Mouse (Mus musculus) urinary bladder, postnatal 4 days (tissue): ENCODE data around the gene Foxn3.

ENCODE experiments used
- DNase-seq, 2 experiments: peaks; one replicate each; pipeline ENCODE4 v3.0.0; 2021 to 2022; ENCODE audit warnings: low spot score in 2 of 2

Foxn3 gene

DNA sequence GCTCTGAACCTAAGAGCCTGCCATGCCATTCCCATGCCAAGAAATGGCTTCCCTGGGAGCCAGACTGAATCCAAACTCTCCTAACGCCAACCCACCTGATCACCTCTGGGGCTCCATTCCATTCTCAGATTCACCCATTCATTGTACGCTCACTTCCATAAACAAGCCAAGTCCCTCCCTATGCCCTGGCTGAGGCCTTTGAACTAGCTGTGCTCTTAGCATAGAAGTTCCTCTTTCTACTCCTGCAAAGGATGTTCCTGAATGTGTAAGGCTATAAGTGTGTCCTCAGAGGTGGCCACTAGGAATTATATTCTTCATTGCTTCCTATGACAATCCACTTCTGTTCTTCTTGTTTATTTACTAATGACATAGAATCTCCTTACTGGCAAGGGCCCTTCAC lies 40.5 kb downstream of the Foxn3 start:
- no peak for DNase-seq

DNA sequence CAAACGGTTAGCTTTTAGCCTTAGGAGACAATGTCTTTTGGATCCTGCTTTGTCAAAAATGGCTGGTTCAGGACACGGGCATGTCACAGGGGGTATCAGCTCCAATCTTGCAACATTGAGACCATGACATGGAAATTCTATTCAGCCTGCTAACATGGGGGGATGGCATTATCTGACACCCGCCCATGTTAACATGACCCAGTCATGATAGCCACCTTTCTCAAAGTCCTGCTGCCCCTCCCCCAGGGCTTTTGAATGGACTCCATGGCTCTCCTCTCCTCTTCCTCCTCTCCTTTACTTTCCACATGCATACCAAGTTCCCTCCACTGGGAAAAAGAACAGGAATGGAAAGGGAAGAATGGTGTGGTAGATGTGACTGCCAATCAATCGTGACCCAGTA lies 43.5 kb downstream of the Foxn3 start:
- no peak for DNase-seq

DNA sequence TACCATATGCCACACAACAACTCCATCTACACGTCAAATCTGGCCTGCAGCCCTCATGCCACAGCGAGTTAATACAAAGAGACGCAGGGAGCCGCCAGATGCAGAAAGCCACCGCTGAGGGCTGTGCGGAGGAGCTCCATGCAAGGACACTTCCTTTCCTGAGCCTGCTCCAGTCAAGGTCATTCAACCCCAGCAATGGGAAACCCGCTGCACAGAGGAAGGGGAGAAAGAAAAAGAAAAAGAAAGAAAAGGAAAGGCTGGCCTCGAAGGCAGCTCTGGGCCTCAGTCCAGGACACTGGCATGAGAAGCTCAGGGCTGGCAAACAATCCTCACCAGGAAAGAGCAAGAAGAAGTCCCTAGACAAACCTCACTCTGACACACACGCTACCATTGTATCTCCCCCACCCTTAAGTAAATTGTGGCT lies 44.2 kb downstream of the Foxn3 start:
- peak in 1 of 2 experiments; percentile 26 for DNase-seq

DNA sequence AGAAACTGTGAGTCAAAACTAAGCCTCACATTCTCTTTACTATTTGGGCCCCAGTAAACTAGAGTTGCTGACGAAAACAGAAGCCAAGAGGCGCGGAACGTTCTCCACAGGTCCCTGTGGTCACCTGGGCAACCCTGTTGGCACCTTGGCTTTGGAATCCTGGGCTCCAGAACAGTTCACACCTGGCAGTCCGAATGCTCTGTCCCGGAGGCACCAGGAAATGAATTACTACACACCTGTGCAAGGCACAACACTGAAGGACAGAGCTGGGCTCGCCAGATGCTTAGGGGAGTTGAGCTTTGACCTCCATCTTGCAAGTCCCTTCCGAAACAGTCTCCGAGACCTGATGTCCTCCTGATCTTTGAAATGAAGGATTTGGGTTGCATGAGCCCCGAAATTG lies 44.7 kb downstream of the Foxn3 start:
- DNase-seq, result no peak

DNA sequence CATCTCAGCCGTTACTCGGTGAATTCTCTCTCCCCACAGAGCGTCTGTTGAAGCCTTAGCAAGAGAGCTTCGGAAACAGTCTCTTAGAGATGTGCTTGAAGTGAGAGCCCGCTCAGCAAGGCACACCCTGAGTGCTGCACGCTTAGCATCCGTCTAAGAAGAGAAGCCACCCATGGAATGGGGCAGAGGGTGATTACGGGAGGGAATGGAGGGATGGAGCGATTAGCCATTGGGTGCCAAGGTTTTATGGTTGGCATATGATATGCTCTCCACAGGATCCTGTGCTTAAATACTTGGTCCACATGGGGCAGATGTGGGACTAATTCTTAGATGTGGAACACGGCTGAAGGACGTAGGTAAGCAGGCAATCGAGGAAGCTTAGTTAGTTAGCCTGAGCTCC lies 45.3 kb downstream of the Foxn3 start:
- DNase-seq, result no peak

DNA sequence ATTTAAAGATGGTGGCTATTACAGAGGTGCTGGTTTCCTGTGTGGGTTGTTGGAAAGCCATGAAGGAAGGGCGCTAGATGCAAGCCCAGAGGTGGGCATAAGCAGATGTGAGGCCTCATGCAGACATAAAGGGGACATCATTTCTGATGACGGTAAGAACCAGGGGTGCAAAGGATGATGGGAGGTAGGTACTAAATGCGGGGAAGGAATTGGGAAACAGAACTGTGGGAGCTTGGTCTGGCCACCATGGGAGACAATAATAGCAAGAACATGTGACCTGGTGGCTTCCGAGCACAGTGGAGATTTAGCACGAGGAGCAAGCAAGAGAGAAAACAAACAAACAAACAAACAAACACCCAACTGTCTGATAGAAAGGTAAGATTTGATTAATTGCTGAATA lies 46.1 kb downstream of the Foxn3 start:
- DNase-seq, result no peak

DNA sequence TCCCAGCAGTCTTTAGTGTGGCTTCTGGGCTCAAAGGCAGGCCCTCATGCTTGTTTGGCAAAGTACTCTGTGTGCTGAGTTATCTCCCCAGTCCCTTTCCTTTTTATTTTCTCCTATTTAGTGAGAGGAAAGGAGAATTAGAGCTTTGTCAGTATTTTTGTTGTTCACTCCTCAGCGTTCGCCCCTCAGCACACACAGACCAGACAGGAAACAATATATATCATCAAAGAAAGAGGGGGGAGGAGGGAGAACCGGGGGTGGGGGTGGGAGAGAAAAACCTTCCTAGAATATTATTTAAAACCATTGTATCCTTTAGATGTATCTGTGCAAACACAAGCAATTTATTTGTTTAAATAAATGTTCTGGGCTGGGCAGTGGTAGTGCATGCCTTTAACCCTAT lies 47.9 kb downstream of the Foxn3 start:
- no peak for DNase-seq

DNA sequence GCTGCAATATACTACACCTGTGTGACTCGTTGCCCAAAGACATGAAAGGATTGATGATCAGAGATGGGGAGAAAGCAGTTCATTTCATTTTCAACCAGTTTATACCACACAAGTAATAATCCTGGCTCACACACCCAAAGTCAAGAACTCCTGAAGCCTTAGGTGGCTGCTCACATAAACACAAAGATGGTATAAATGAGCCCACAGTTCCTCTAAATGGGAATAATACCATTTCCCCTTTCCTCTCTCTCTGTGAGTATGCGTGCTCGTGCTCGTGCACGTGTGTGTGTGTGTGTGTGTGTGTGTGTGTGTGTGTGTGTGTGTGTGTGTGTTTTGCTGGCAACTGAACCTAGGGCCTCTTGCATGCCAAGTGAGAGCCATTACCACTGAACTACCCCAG lies 51.7 kb downstream of the Foxn3 start:
- DNase-seq, result no peak

DNA sequence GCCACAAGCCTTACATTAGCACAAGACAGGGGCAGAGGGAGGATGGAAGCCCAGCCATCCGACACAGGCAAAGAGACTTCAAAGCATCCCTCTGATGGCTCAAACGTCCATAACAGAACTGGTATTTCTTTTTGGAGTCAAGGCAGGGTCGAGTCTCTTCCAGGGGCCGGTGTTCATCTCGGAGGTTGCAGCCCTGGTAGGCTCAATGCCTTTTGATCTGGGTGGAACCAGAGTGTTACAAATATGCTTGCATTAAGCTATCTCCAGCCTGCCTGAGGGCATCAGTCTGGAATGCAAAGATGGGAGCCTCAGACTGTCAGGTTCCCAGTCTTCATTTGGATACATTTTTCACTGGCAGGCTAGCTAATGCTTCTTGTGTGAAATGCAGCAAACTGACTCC lies 52.6 kb downstream of the Foxn3 start:
- DNase-seq, result no peak

GRCm38 (mm10) chr12:99502225-99502624 lies 61.2 kb downstream of the Foxn3 start:
- DNase-seq, result no peak

DNA sequence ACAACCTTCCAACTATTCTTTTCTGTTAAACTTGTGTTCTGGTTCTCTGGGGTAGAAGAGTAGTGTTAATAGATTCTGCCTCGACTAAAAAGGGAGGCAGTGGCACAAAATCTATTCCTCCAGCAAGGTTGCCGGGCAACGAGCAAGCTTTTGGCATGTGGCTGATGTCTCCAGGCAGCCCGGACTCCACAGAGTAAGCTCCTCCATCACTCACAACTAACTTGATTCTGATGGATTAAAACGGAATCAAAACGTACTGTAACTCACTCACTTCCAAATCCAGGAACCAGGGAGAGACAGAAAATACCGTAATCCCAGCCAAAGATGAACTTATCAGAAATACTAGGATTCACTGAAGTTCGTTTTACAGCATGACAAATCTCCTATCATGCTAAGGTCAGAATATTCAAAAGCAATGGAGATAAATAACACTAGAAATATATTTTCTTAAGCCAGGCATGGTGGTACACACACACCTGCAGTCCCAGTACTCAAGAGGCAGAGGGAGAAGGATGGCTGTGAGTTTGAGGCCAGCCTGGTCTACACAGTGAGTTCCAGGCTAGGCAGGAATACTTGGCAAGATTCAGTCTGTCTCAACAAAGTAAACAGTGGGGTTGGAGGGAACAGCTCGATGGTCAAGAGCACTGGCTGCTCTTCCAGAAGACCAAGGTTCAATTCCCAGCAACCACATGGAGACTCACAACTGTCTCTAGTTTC lies 64.2 kb downstream of the Foxn3 start:
- no peak for DNase-seq

GRCm38 (mm10) chr12:99498189-99498977 lies 65.0 kb downstream of the Foxn3 start:
- no peak for DNase-seq

- DNase-seq, result no peak
Observed at GRCm38 (mm10) chr12:99496945-99497344, 66.4 kb downstream of the Foxn3 start.

- no peak for DNase-seq
Observed at GRCm38 (mm10) chr12:99490216-99490615, 73.2 kb downstream of the Foxn3 start.

GRCm38 (mm10) chr12:99489001-99489592 lies 74.3 kb downstream of the Foxn3 start:
- no peak for DNase-seq

- DNase-seq, result no peak
Observed at GRCm38 (mm10) chr12:99480372-99480771, 83.0 kb downstream of the Foxn3 start.

GRCm38 (mm10) chr12:99474176-99474575 lies 89.2 kb downstream of the Foxn3 start:
- no peak for DNase-seq

DNA sequence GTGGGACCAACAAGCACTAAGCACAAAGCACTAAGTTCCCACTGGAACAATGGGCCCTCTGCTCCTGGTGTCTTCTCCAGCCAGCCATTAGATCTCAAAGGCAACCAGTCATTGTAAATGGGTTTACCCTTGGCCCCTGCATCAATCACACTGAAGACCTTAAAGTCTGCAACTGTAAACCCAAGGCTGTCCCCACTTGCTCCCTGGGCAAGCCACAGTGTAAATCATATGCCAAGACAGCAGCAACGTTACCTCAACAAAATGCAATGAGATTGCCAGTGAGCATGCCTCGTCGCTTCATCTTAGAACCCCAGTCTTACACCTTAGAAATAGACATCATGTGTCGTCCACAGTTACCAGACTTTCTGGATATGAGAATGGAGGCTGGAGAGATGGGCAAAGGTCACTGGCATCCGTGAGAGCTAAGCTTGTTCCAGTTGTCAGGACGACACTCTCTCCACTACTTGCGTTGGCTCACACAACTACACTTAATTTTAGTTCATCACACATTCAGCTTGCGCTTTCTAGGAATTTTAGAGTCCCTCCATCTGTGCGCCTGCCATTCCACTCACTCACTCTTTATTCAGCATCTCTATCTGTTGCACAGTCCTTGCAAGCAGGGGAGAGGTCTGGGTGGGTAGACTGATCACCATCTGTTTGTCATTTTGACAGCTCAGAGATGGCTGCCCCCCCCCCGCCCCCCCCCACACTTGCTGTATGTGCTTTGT lies 89.8 kb downstream of the Foxn3 start:
- no peak for DNase-seq

DNA sequence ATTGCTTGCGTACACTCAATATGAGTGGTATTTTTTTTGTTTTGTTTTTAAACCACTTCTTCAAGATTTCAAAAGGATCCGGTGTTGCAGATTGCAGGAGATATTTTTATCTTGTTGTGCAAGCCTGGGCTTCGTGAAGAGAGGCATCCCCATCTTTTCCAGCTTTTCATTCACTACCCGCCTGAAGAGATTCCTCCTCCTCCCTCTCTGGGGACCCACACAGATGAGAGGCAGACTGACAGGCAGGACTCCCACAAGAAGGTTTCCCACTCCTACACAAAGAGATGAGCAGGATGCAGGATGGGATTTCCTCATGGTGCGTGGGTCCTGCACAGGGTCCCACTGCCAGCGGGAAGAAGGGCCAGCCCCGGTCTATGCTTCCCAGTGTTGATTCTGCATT lies 92.0 kb downstream of the Foxn3 start:
- no peak for DNase-seq

- DNase-seq, result no peak
Observed at GRCm38 (mm10) chr12:99467884-99468311, 95.5 kb downstream of the Foxn3 start.

- no peak for DNase-seq
Observed at GRCm38 (mm10) chr12:99467256-99467883, 96.0 kb downstream of the Foxn3 start.

DNA sequence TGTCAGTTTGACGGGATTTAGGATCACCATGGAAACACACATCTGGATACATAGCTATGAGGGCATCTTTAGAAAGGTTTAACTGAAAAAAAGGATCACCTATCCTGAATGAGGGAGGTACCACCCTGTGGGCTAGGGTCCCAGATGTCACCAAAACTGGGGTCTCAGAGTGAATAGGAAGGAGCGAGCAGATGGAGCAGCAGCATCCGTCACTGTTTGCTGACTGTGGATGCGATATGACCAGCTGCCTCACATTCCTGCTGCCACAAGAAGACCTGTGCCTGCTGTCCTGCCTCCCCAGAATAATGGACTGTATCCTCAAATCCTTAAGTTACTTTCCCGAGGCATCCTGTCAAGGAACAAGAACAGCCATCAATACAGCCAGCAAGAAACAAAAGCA lies 97.0 kb downstream of the Foxn3 start:
- DNase-seq, result no peak
